Mouse (Mus musculus): ENCODE results near the gene Adamts17. TPM values are rescaled to one million over a fixed set of nuclear protein-coding genes. Genes with fewer than 3 reads are reported as not detected.
A peak's percentile ranks its signal among the peaks of the same experiment; 100 is the strongest.

Gene Adamts17
- polyA plus RNA-seq, 1 experiment from 2014 or later: 4.6 TPM

GRCm38 (mm10) chr7:66931291-66931690 lies 91.8 kb downstream of the Adamts17 start:
- H3K4me1 ChIP-seq (ENCODE audit: control insufficient read depth in 2 of 2, insufficient read depth in 2 of 2, low read length in 2 of 2): peaks cover 41 to 48% of the 10 kb centered on the region in 2 experiments
- ATAC-seq (ENCODE audit: insufficient number of reproducible peaks, insufficient read depth, low FRiP score, low read depth): no peak
- H3K9ac ChIP-seq (ENCODE audit: low read length): no peak overlapping the region
- no peak overlapping the region for H3K4me3 ChIP-seq (ENCODE audit: control insufficient read depth in 1 of 2, insufficient read depth in 1 of 2, low read depth in 1 of 2, low read length in 2 of 2)
- WGBS: 94% methylated on average over 1 of the region's 1 CpGs
- no peaks in the 10 kb centered on the region for H3K27me3 ChIP-seq (ENCODE audit: control insufficient read depth, insufficient read depth, low read length)
- H3K27ac ChIP-seq (replicated peaks in 1 of 2; ENCODE audit: control insufficient read depth in 1 of 2, insufficient read depth in 1 of 2, low read depth in 2 of 2, low read length in 2 of 2): no peak overlapping the region
- H3K4me2 ChIP-seq (ENCODE audit: low read length): no peak overlapping the region
- H3K9me3 ChIP-seq (ENCODE audit: control insufficient read depth, low read length): no peaks in the 10 kb centered on the region
- H3K36me3 ChIP-seq (ENCODE audit: control insufficient read depth, insufficient read depth, low read length): no peaks in the 10 kb centered on the region

DNA sequence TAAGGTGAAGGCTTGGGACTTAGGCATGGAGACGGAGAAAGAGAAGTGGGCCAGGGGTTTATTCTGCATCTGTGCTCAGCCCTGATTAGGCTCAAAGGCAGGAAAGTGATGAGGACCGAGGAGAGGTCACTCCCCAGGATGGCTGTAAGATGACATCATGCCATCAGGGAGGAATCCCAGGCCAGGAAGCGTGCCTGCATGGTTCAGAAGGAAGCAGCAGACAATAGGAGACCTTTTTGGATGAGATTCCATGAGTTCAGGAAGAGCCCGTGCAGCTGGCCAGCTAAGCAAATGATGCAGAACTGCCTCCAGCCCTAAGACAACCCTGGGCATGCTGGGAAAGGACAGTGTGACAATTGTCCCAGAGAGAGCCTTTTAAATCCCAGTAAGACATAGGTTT lies 93.7 kb downstream of the Adamts17 start:
- Histone ChIP-seq H3K36me3 (ENCODE audit: control insufficient read depth, insufficient read depth, low read length) (no peaks in the 10 kb centered on the region), H3K4me1 (ENCODE audit: control insufficient read depth in 2 of 2, insufficient read depth in 2 of 2, low read length in 2 of 2) (peaks cover 51 to 64% of the 10 kb centered on the region in 2 experiments), H3K4me3 (ENCODE audit: control insufficient read depth in 1 of 2, insufficient read depth in 1 of 2, low read depth in 1 of 2, low read length in 2 of 2) (no peak overlapping the region), H3K27me3 (ENCODE audit: control insufficient read depth, insufficient read depth, low read length) (no peaks in the 10 kb centered on the region), H3K4me2 (ENCODE audit: low read length) (no peak overlapping the region), H3K9ac (ENCODE audit: low read length) (0 out of 2 replicates have a peak overlapping the region, but pooled peaks have one; percentile 9), H3K9me3 (ENCODE audit: control insufficient read depth, low read length) (no peaks in the 10 kb centered on the region), H3K27ac (replicated peaks in 1 of 2; ENCODE audit: control insufficient read depth in 1 of 2, insufficient read depth in 1 of 2, low read depth in 2 of 2, low read length in 2 of 2) (peak overlapping the region; percentile 71 to 75)
- WGBS: 15% methylated on average over 4 of the region's 4 CpGs
- ATAC-seq (ENCODE audit: insufficient number of reproducible peaks, insufficient read depth, low FRiP score, low read depth): peak; percentile 52; the same call in 1 of the 2 replicates

DNA sequence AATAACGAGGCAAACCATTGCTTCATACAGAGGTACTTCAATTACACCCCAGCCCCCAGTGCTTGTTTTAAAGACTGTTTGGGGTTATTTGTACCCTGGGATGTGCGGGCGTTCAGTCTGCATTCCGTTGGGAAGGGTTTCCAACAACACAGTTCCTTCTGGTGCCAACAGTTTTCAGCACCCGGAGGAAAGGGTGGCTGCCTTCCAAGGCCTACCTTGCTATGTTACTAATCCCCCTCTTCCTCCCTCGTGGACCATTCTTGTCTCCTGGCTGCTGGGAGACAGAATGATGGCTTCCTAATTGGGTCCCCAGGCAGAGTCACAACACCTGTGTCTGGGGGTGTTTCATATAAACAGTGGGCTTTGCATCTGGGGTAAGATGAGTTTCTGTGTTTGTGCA lies 94.5 kb downstream of the Adamts17 start:
- Histone ChIP-seq H3K4me1 (ENCODE audit: control insufficient read depth in 2 of 2, insufficient read depth in 2 of 2, low read length in 2 of 2) (peaks cover 51 to 61% of the 10 kb centered on the region in 2 experiments), H3K27ac (replicated peaks in 1 of 2; ENCODE audit: control insufficient read depth in 1 of 2, insufficient read depth in 1 of 2, low read depth in 2 of 2, low read length in 2 of 2) (peak overlapping the region; percentile 9 to 71; a peak in 2 of 4 replicates), H3K27me3 (ENCODE audit: control insufficient read depth, insufficient read depth, low read length) (no peaks in the 10 kb centered on the region), H3K36me3 (ENCODE audit: control insufficient read depth, insufficient read depth, low read length) (no peaks in the 10 kb centered on the region), H3K9me3 (ENCODE audit: control insufficient read depth, low read length) (no peaks in the 10 kb centered on the region), H3K9ac (ENCODE audit: low read length) (no peak overlapping the region), H3K4me3 (ENCODE audit: control insufficient read depth in 1 of 2, insufficient read depth in 1 of 2, low read depth in 1 of 2, low read length in 2 of 2) (no peak overlapping the region), H3K4me2 (ENCODE audit: low read length) (no peak overlapping the region)
- no peak for ATAC-seq (ENCODE audit: insufficient number of reproducible peaks, insufficient read depth, low FRiP score, low read depth)
- WGBS: 35% methylated on average over 6 of the region's 6 CpGs

DNA sequence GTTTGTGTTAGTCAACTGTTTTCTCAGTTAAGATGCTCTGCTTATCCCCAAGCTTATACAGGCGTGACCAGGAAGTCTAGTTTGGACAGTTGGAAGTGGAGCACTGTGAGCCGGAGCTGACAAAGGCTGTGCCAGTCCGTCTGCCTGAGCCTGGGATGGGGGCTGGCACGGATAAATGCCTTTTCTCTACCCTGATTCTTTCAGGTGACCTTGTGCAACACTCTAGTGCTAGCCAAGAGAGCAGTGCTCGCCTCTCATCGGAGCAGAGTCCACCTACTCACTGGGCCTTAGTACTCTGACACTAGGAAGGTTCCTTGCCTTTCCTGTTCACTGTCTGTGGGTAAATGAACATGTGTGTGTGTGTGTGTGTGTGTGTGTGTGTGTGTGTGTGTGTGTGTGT lies 95.5 kb downstream of the Adamts17 start:
- Histone ChIP-seq H3K27me3 (ENCODE audit: control insufficient read depth, insufficient read depth, low read length) (no peaks in the 10 kb centered on the region), H3K4me2 (ENCODE audit: low read length) (no peak overlapping the region), H3K27ac (replicated peaks in 1 of 2; ENCODE audit: control insufficient read depth in 1 of 2, insufficient read depth in 1 of 2, low read depth in 2 of 2, low read length in 2 of 2) (no peak overlapping the region; a peak in 1 of 4 replicates), H3K4me1 (ENCODE audit: control insufficient read depth in 2 of 2, insufficient read depth in 2 of 2, low read length in 2 of 2) (peaks cover 45 to 58% of the 10 kb centered on the region in 2 experiments), H3K4me3 (ENCODE audit: control insufficient read depth in 1 of 2, insufficient read depth in 1 of 2, low read depth in 1 of 2, low read length in 2 of 2) (no peak overlapping the region), H3K9ac (ENCODE audit: low read length) (no peak overlapping the region), H3K36me3 (ENCODE audit: control insufficient read depth, insufficient read depth, low read length) (no peaks in the 10 kb centered on the region), H3K9me3 (ENCODE audit: control insufficient read depth, low read length) (no peaks in the 10 kb centered on the region)
- 86% methylated on average over 6 of the region's 6 CpGs for WGBS
- ATAC-seq (ENCODE audit: insufficient number of reproducible peaks, insufficient read depth, low FRiP score, low read depth): no peak

DNA sequence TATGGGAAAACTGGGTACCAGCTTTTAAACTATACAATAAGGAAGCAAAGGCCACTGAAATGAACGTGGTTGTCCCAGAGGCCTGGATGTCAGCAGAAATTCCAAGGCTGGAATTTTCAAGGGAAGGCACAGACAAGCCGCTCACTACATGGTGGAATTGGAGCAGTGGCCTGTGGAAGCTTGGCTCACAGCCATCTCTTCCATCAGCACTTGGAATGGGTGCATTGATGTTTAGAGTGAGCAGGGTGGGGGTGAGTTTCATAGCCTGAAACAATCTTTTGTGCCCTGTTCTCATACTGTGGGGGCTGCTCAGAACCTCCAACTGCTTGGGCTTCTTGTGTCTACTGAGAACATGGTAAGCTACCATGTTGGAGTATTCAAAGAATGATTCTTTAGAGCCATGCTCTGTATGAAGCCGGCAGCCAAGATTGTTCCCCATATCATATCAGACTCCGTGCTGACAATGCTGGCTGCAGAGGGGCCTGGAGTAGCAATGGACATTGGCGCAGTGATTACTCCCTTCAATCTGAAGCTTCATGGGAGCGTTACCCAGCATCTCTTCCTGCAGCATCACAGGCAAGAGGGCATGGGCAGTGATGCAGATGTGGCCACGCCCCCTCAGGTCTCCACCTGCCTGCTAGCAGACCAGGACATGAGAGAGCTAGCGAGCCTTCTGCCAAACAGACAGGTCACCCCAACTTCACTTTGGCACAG lies 96.7 kb downstream of the Adamts17 start:
- no peaks in the 10 kb centered on the region for H3K27me3 ChIP-seq (ENCODE audit: control insufficient read depth, insufficient read depth, low read length)
- H3K27ac ChIP-seq (replicated peaks in 1 of 2; ENCODE audit: control insufficient read depth in 1 of 2, insufficient read depth in 1 of 2, low read depth in 2 of 2, low read length in 2 of 2): peak overlapping the region; percentile 62 to 63
- peak overlapping the region; percentile 9; the same call in 1 of the 2 replicates for H3K4me2 ChIP-seq (ENCODE audit: low read length)
- ATAC-seq (ENCODE audit: insufficient number of reproducible peaks, insufficient read depth, low FRiP score, low read depth): 0 out of 2 replicates have a peak, but pooled peaks have one; percentile 16
- H3K4me1 ChIP-seq (ENCODE audit: control insufficient read depth in 2 of 2, insufficient read depth in 2 of 2, low read length in 2 of 2): peaks cover 45 to 58% of the 10 kb centered on the region in 2 experiments
- no peaks in the 10 kb centered on the region for H3K9me3 ChIP-seq (ENCODE audit: control insufficient read depth, low read length)
- H3K4me3 ChIP-seq (ENCODE audit: control insufficient read depth in 1 of 2, insufficient read depth in 1 of 2, low read depth in 1 of 2, low read length in 2 of 2): no peak overlapping the region
- 27% methylated on average over 8 of the region's 8 CpGs for WGBS
- no peak overlapping the region for H3K9ac ChIP-seq (ENCODE audit: low read length)
- no peaks in the 10 kb centered on the region for H3K36me3 ChIP-seq (ENCODE audit: control insufficient read depth, insufficient read depth, low read length)

- H3K4me1 ChIP-seq (ENCODE audit: control insufficient read depth in 2 of 2, insufficient read depth in 2 of 2, low read length in 2 of 2): peaks cover 45 to 58% of the 10 kb centered on the region in 2 experiments
- no peak for ATAC-seq (ENCODE audit: insufficient number of reproducible peaks, insufficient read depth, low FRiP score, low read depth)
Observed at GRCm38 (mm10) chr7:66936911-66937310, 97.4 kb downstream of the Adamts17 start.

GRCm38 (mm10) chr7:66938988-66939783 lies 99.7 kb downstream of the Adamts17 start:
- no peak overlapping the region for H3K9ac ChIP-seq (ENCODE audit: low read length)
- no peaks in the 10 kb centered on the region for H3K27me3 ChIP-seq (ENCODE audit: control insufficient read depth, insufficient read depth, low read length)
- no peak overlapping the region for H3K4me2 ChIP-seq (ENCODE audit: low read length)
- H3K4me1 ChIP-seq (ENCODE audit: control insufficient read depth in 2 of 2, insufficient read depth in 2 of 2, low read length in 2 of 2): peaks cover 32 to 39% of the 10 kb centered on the region in 2 experiments
- H3K36me3 ChIP-seq (ENCODE audit: control insufficient read depth, insufficient read depth, low read length): no peaks in the 10 kb centered on the region
- H3K4me3 ChIP-seq (ENCODE audit: control insufficient read depth in 1 of 2, insufficient read depth in 1 of 2, low read depth in 1 of 2, low read length in 2 of 2): no peak overlapping the region
- no peak overlapping the region for H3K27ac ChIP-seq (replicated peaks in 1 of 2; ENCODE audit: control insufficient read depth in 1 of 2, insufficient read depth in 1 of 2, low read depth in 2 of 2, low read length in 2 of 2)
- no peak for ATAC-seq (ENCODE audit: insufficient number of reproducible peaks, insufficient read depth, low FRiP score, low read depth)
- 76% methylated on average over 13 of the region's 13 CpGs for WGBS
- no peaks in the 10 kb centered on the region for H3K9me3 ChIP-seq (ENCODE audit: control insufficient read depth, low read length)

More at GRCm38 (mm10) chr7:66936911-66937310, 97.4 kb downstream of the Adamts17 start:
- Histone ChIP-seq H3K4me2 (ENCODE audit: low read length) (no peak overlapping the region), H3K36me3 (ENCODE audit: control insufficient read depth, insufficient read depth, low read length) (no peaks in the 10 kb centered on the region), H3K9ac (ENCODE audit: low read length) (no peak overlapping the region), H3K27me3 (ENCODE audit: control insufficient read depth, insufficient read depth, low read length) (no peaks in the 10 kb centered on the region), H3K27ac (replicated peaks in 1 of 2; ENCODE audit: control insufficient read depth in 1 of 2, insufficient read depth in 1 of 2, low read depth in 2 of 2, low read length in 2 of 2) (no peak overlapping the region), H3K9me3 (ENCODE audit: control insufficient read depth, low read length) (no peaks in the 10 kb centered on the region), H3K4me3 (ENCODE audit: control insufficient read depth in 1 of 2, insufficient read depth in 1 of 2, low read depth in 1 of 2, low read length in 2 of 2) (no peak overlapping the region)
- WGBS: 90% methylated on average over 2 of the region's 2 CpGs
